Mouse (Mus musculus): ENCODE measurements around the gene Cbfa2t3. TPM values are rescaled to one million over a fixed set of nuclear protein-coding genes. Genes with fewer than 3 reads are reported as not detected.

Gene Cbfa2t3
- 10 to 100 TPM; 20.6 to 29.3 TPM for total RNA-seq (2023)

DNA sequence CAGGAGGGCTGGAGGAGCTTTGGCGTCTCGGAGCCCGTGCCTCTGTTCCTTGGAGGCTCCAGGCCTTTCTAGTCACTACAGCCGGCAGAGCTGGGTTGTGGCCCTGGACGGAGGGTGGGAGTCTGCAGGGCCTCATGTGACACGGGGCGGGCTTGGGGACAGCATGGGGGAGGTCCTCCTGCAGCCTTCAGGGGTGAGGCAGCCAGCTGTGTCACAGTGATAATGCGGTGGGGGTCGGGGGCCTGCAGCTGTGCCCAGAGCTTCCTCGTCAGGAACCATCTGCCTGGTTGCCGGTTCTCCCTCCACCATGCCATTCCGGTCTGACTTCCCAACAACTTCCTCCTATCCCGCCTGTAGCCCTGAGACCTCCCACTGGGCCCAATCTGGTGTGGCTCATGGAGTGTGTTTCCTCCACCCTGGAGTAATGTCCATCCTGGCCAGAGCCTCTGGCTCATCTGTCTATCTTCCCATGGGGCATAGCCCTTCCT lies at the start of gene Cbfa2t3:
Gene Cbfa2t3, minus strand, starts transcription at position 105 of the 488 bp plus-strand sequence.

DNA sequence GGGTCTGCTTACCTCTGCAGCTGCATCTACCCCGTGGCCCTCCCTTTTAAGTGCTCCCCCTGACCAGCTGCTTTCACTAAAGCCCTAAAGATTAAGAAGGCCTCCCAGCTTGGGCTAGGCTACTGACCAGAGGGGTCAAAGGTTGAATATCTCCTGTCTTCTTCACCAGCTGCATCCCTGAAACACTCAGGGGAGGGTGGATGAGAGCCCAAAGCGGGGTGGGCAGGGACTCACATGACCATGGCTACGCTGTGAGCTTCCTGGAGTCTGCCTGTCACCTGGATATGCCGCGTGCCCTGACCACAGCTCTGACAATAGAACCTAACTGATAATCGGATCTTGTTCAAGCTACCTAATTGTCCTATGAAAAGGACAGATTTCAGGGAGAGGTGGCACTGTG lies 76.2 kb downstream of the Cbfa2t3 start, which contains the start of gene Pabpn1l:
Gene Pabpn1l, minus strand, starts transcription at position 13 of the 400 bp plus-strand sequence.

DNA sequence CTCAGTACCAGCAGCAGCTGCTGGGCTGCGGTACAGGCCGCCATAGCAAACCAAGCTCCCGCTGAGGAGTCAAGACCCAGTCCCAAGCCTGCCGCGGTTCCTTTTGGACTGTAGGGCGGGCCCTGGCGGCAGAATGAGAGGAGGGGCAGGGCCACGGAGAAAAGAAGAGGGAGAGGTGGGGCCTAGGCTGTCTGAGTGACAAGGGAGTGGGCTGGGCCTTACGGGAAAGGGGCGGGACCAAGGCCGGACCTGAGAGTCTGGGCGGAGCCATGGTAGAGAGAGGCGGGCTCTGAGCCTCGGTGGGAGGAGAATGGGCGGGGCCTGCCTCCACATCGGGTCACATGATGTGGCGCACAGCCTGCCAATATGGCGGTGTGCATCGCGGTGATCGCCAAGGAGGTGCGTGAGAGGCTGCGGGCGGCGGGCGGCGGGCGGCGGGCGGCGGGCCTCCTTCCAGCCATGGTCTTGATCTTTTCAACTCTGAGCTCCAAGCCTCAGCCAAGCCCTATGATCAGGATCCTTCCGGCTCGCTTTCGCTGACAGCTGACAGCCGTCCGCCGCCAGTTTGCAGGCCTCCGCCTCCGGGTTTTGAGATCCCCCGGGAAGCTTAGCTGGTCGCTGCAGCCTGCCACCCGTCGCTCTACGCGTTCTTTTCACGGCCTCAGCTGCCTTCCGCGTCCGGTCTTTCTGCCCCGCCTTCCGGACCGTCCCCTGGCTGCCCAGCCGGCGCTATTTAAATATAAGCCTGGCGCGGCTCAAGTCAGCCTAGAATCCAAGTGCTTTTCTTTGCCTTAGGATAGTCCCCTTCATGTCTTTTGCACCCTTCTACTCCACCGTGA lies 87.4 kb downstream of the Cbfa2t3 start, which contains the start of the genes Galns and Trappc2l:
Gene Galns, minus strand, starts transcription at position 169 of the 839 bp plus-strand sequence.
Gene Trappc2l, plus strand, starts transcription at position 346 of the 839 bp plus-strand sequence.

DNA sequence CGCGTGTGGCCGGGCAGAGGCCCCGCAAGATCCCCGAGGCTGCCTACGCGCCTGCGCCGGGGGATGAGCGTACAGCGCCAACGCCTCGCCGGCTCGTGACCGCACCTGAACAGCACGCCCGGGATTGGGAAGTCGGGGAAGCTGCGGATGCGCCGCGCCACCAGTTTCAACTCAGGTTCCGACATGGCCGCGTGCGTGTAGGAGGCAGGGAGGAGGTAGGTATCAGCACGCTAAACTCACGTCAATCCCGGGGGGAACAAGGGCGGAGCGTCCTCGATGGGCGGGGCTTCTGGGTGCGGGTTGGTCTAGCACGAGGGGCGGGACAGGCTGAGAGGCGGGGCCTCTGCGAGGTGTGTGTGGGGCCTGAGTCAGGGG lies 122.3 kb downstream of the Cbfa2t3 start, which contains the start of gene Aprt:
Gene Aprt, minus strand, starts transcription at position 262 of the 375 bp plus-strand sequence.

Other genes starting within 250 kb of the Cbfa2t3 start
- gene Snai3, start 238.4 kb downstream of the Cbfa2t3 start, total RNA-seq (2023): not detected
- gene Rnf166, start 223.0 kb downstream of the Cbfa2t3 start, total RNA-seq (2023): 10 to 100 TPM; 46.3 to 60.3 TPM
- gene Ctu2, start 223.0 kb downstream of the Cbfa2t3 start, total RNA-seq (2023): 10 to 100 TPM; 10.5 to 12.6 TPM
- 10 to 100 TPM; 36.0 to 51.0 TPM for gene Piezo1, start 147.8 kb downstream of the Cbfa2t3 start, total RNA-seq (2023)
- 10 to 100 TPM; 51.4 to 59.5 TPM for gene Cdt1, start 131.1 kb downstream of the Cbfa2t3 start, total RNA-seq (2023)
- gene Aprt, start 122.2 kb downstream of the Cbfa2t3 start, total RNA-seq (2023): 100 to 1,000 TPM; 172 to 173 TPM
- gene Galns, start 87.6 kb downstream of the Cbfa2t3 start, total RNA-seq (2023): 10 to 100 TPM; 72.6 to 77.7 TPM
- 10 to 100 TPM; 37.4 to 43.3 TPM for gene Trappc2l, start 87.5 kb downstream of the Cbfa2t3 start, total RNA-seq (2023)
- gene Pabpn1l, start 76.4 kb downstream of the Cbfa2t3 start, total RNA-seq (2023): not detected
- 1 to 10 TPM; 7.3 to 7.9 TPM for gene Acsf3, start 76.4 kb upstream of the Cbfa2t3 start, total RNA-seq (2023)
- under 1 TPM in 1 of 2 experiments, not detected in 1; 0.11 TPM for gene Cdh15, start 148.9 kb upstream of the Cbfa2t3 start, total RNA-seq (2023)